Comparison of ENCODE assay signal across 9 mouse cellular contexts in genomic region chr10:117416636-117417469, GRCm38 (mm10). TPM values are rescaled to one million over a fixed set of nuclear protein-coding genes. Genes with fewer than 3 reads are reported as not detected.
DNase-seq lines count a peak whose midpoint lies in the region; ATAC-seq and TF ChIP-seq lines count a peak whose summit lies in the region.
"Had no signal": no experiment of that assay in that cellular context is flagged by ENCODE, and none has a peak within 500 bp of the region (broad histone marks: within the 10 kb centered on the region; RNA-seq: fewer than 3 reads in every experiment).

No protein-coding gene starts in this region.

- H3K27ac ChIP-seq in heart, embryonic 11.5 days (ENCODE audit: low read depth, low read length) = no peak overlapping the region
- no peak overlapping the region for H3K27ac ChIP-seq in ES-E14 (ENCODE audit: insufficient read depth, low read depth, low read length, poor library complexity, severe bottlenecking)
- H3K27ac ChIP-seq in hindbrain, embryonic 11.5 days (ENCODE audit: low read depth, low read length) = no peak overlapping the region
- H3K27ac ChIP-seq in macrophage = peak overlapping the region; percentile 84

- H3K36me3 ChIP-seq in heart, embryonic 11.5 days (ENCODE audit: control insufficient read depth, insufficient read depth, low read length) = no peaks in the 10 kb centered on the region
- H3K36me3 ChIP-seq in ES-E14 (ENCODE audit: control insufficient read depth, insufficient read depth, low read length, poor library complexity, severe bottlenecking) (no peaks in the 10 kb centered on the region), macrophage (ENCODE audit: inconsistent target) (no peaks in the 10 kb centered on the region)
- no peaks in the 10 kb centered on the region for H3K36me3 ChIP-seq in hindbrain, embryonic 11.5 days (ENCODE audit: control insufficient read depth, insufficient read depth, low read length)

- peak overlapping the region; percentile 67 for H3K4me2 ChIP-seq in heart, embryonic 11.5 days
- H3K4me2 ChIP-seq in hindbrain, embryonic 11.5 days (replicated peaks; ENCODE audit: low read depth, low read length) = 0 out of 2 replicates have a peak overlapping the region, but pooled peaks have one; percentile 38

- 0 out of 2 replicates have a peak overlapping the region, but pooled peaks have one; percentile 52 for H3K9ac ChIP-seq in heart, embryonic 11.5 days (ENCODE audit: low read depth, low read length)
- peak overlapping the region; percentile 8; the same call in 1 of the 2 replicates for H3K9ac ChIP-seq in ES-E14 (ENCODE audit: insufficient read depth, low read depth, low read length, poor library complexity, severe bottlenecking)
- H3K9ac ChIP-seq in hindbrain, embryonic 11.5 days (ENCODE audit: low read depth, low read length) = no peak overlapping the region

- ATAC-seq in heart, embryonic 11.5 days (replicated peaks; ENCODE audit: insufficient number of reproducible peaks, low FRiP score, low TSS enrichment) = no peak
- ATAC-seq in hindbrain, embryonic 11.5 days (ENCODE audit: low FRiP score) = no peak

- in situ Hi-C loops in ES-E14 (cut with MboI; ENCODE audit: low sequenced_read_pairs in 2 of 2, unreplicated experiment in 2 of 2) = no loop called here

- DNase-seq in heart, adult 8-10 months (ENCODE audit: low spot score) = no peak
- DNase-seq in ES-E14 (ENCODE audit: low read depth, low spot score) = no peak
- no peak for DNase-seq in hindbrain, embryonic 11.5 days (ENCODE audit: low spot score)
- DNase-seq in layer of hippocampus, adult 18-20 months (ENCODE audit: low spot score in 2 of 2) = no peak
- DNase-seq in embryo, embryonic 9.5 days (ENCODE audit: extremely low spot score) = no peak
- no peak for DNase-seq in right cerebral cortex, adult 2 months (ENCODE audit: low spot score in 2 of 2)
- DNase-seq: thymus, postnatal 14 days had no signal

- 73% methylated on average over 16 of the region's 16 CpGs for WGBS in heart, embryonic 11.5 days (ENCODE audit: insufficient replicate concordance)
- 82% methylated on average over 16 of the region's 16 CpGs for WGBS in hindbrain, embryonic 11.5 days
- 90% methylated on average over 16 of the region's 16 CpGs for WGBS in macrophage (ENCODE audit: missing documents)

- H3K27me3 ChIP-seq in heart, embryonic 11.5 days (ENCODE audit: control insufficient read depth, insufficient read depth, low read length) = no peaks in the 10 kb centered on the region
- no peaks in the 10 kb centered on the region for H3K27me3 ChIP-seq in hindbrain, embryonic 11.5 days (ENCODE audit: control insufficient read depth, insufficient read depth, low read length)

- H3K4me3 ChIP-seq in heart, embryonic 11.5 days (ENCODE audit: low read depth, low read length) = 0 out of 2 replicates have a peak overlapping the region, but pooled peaks have one; percentile 44
- peak overlapping the region in 1 of 2 experiments; percentile 10; a peak in 2 of 4 replicates for H3K4me3 ChIP-seq in ES-E14 (ENCODE audit: insufficient read depth in 1 of 2, low read depth in 1 of 2, low read length in 2 of 2, poor library complexity in 1 of 2, severe bottlenecking in 1 of 2)
- H3K4me3 ChIP-seq in hindbrain, embryonic 11.5 days (ENCODE audit: low read depth, low read length) = no peak overlapping the region
- H3K4me3 ChIP-seq in macrophage (ENCODE audit: inconsistent target) = peak overlapping the region; percentile 34; the same call in 1 of the 2 replicates

- H3K9me3 ChIP-seq in heart, embryonic 11.5 days (replicated peaks; ENCODE audit: control insufficient read depth, low read length) = no peaks in the 10 kb centered on the region
- H3K9me3 ChIP-seq in ES-E14 (ENCODE audit: control insufficient read depth, insufficient read depth, low read depth, low read length) = no peaks in the 10 kb centered on the region
- no peaks in the 10 kb centered on the region for H3K9me3 ChIP-seq in hindbrain, embryonic 11.5 days (ENCODE audit: control insufficient read depth, low read length)

- peaks cover 9% of the 10 kb centered on the region for H3K4me1 ChIP-seq in heart, embryonic 11.5 days (ENCODE audit: control insufficient read depth, insufficient read depth, low read length)
- peaks cover 0 to 17% of the 10 kb centered on the region in 2 experiments; a peak in 2 of 4 replicates for H3K4me1 ChIP-seq in ES-E14 (ENCODE audit: control insufficient read depth in 2 of 2, insufficient read depth in 2 of 2, low read length in 2 of 2, poor library complexity in 1 of 2)
- no peaks in the 10 kb centered on the region; the same call in 1 of the 2 replicates for H3K4me1 ChIP-seq in hindbrain, embryonic 11.5 days (replicated peaks; ENCODE audit: control insufficient read depth, insufficient read depth, low read length)

- no peaks in the 10 kb centered on the region for H3K79me2 ChIP-seq in macrophage (ENCODE audit: inconsistent target)

TF ChIP-seq in ES-E14, 5 proteins besides CTCF, POLR2A, EP300 and RAD21:
- TF ChIP-seq ZC3H11A (IDR thresholded peaks at IDR 0.05; ENCODE audit: borderline replicate concordance, low read depth, low read length) = no peak
- no peak for TF ChIP-seq MAFK (IDR thresholded peaks at IDR 0.05; ENCODE audit: insufficient read depth, low read depth, low read length)
- TF ChIP-seq CHD2 (IDR thresholded peaks at IDR 0.05; ENCODE audit: low read depth, low read length) = no peak
- no peak for TF ChIP-seq HCFC1 (IDR thresholded peaks at IDR 0.05; ENCODE audit: borderline replicate concordance, insufficient read depth, low read length)
- no peak for TF ChIP-seq ZNF384 (IDR thresholded peaks at IDR 0.05; ENCODE audit: low read depth, low read length)

RNA-seq across cellular contexts. Expression of gene Cpsf6, which starts 37.0 kb away (rescaled TPM):
- polyA plus RNA-seq in heart, embryonic 11.5 days (2014; fragmentation: Nextera tagmentation; extraction: Ambion mirVana) = 97.9 and 117 TPM in 2 replicates
- total RNA-seq in heart, adult 8-10 months (2022) = 10 to 100 TPM; 27.3 to 31.2 (median 30.1) TPM
- 116 and 129 TPM in 2 replicates for total RNA-seq in ES-E14 (2012; rRNA removed)
- polyA plus RNA-seq in hindbrain, embryonic 11.5 days (2014; fragmentation: Nextera tagmentation; extraction: Ambion mirVana) = 230 and 231 TPM in 2 replicates
- total RNA-seq in macrophage (2018; cell fraction: chromatin; rRNA removed) = 100 to 1,000 TPM; 115 to 389 (median 207) TPM
- 10 to 100 TPM; 32.6 to 49.6 (median 39.0) TPM for total RNA-seq in macrophage (2018; cell fraction: cytosol; rRNA removed)
- 100 to 1,000 TPM in 21 of 26 experiments, 10 to 100 TPM in 5; 86.0 to 223 (median 129) TPM for total RNA-seq in macrophage (2018; cell fraction: nucleus; rRNA removed)
- polyA plus RNA-seq in macrophage (2018) = 34.3 to 45.3 TPM (median 41.5 TPM) in 3 replicates
- 100 to 1,000 TPM; 114 to 124 TPM for total RNA-seq in layer of hippocampus, adult 18-20 months (2021)
